Mouse (Mus musculus): ENCODE measurements around the gene Cbarp. TPM values are rescaled to one million over a fixed set of nuclear protein-coding genes. Genes with fewer than 3 reads are reported as not detected.

Cbarp gene
- polyA plus RNA-seq, 1 experiment from 2014 or later, result 66.9 TPM

GRCm38 (mm10) chr10:80160455-80161371 is 20.1 kb upstream of the Cbarp start:
- no peaks in the 10 kb centered on the region for H3K9me3 ChIP-seq
- no peaks in the 10 kb centered on the region for H3K27me3 ChIP-seq (replicated peaks)
- peak overlapping the region; percentile 78 for H3K4me2 ChIP-seq
- H3K36me3 ChIP-seq (replicated peaks), result peaks cover 18% of the 10 kb centered on the region
- peak overlapping the region; percentile 45 for H3K4me3 ChIP-seq
- WGBS, result 2% methylated on average over 33 of the region's 33 CpGs
- H3K9ac ChIP-seq, result peak overlapping the region; percentile 34; the same call in 1 of the 2 replicates
- peak overlapping the region; percentile 92 for H3K27ac ChIP-seq
- H3K4me1 ChIP-seq, result peaks cover 67% of the 10 kb centered on the region
- no peak for ATAC-seq (replicated peaks)

GRCm38 (mm10) chr10:80159561-80160454 is 19.2 kb upstream of the Cbarp start:
- WGBS, result under 1% methylated on average over 52 of the region's 55 CpGs
- Histone ChIP-seq H3K36me3 (replicated peaks) (peaks cover 27% of the 10 kb centered on the region), H3K4me2 (peak overlapping the region; percentile 78), H3K4me1 (peaks cover 65% of the 10 kb centered on the region), H3K9me3 (no peaks in the 10 kb centered on the region), H3K9ac (peak overlapping the region; percentile 43), H3K4me3 (peak overlapping the region; percentile 45), H3K27ac (peak overlapping the region; percentile 92), H3K27me3 (replicated peaks) (no peaks in the 10 kb centered on the region)
- ATAC-seq (replicated peaks), result peak; percentile 89

GRCm38 (mm10) chr10:80159021-80159560 is 18.5 kb upstream of the Cbarp start:
- peak overlapping the region; percentile 78 for H3K4me2 ChIP-seq
- peaks cover 34% of the 10 kb centered on the region for H3K36me3 ChIP-seq (replicated peaks)
- H3K9me3 ChIP-seq, result no peaks in the 10 kb centered on the region
- peak overlapping the region; percentile 43 for H3K9ac ChIP-seq
- peaks cover 65% of the 10 kb centered on the region for H3K4me1 ChIP-seq
- H3K27me3 ChIP-seq (replicated peaks), result no peaks in the 10 kb centered on the region
- peak overlapping the region; percentile 45 for H3K4me3 ChIP-seq
- H3K27ac ChIP-seq, result peak overlapping the region; percentile 92
- no peak; the same call in none of the 2 replicates for ATAC-seq (replicated peaks)
- 6% methylated on average over 12 of the region's 12 CpGs for WGBS

GRCm38 (mm10) chr10:80158307-80158986 is 17.8 kb upstream of the Cbarp start:
- no peak for ATAC-seq (replicated peaks)
- WGBS, result 12% methylated on average over 18 of the region's 18 CpGs
- peaks cover 67% of the 10 kb centered on the region for H3K4me1 ChIP-seq
- peak overlapping the region; percentile 78 for H3K4me2 ChIP-seq
- no peak overlapping the region for H3K4me3 ChIP-seq
- H3K9me3 ChIP-seq, result no peaks in the 10 kb centered on the region
- peak overlapping the region; percentile 5; the same call in 1 of the 2 replicates for H3K9ac ChIP-seq
- H3K27me3 ChIP-seq (replicated peaks), result no peaks in the 10 kb centered on the region
- H3K27ac ChIP-seq, result peak overlapping the region; percentile 92
- H3K36me3 ChIP-seq (replicated peaks), result peaks cover 40% of the 10 kb centered on the region

- H3K36me3 ChIP-seq (replicated peaks), result peaks cover 46% of the 10 kb centered on the region
Measured at GRCm38 (mm10) chr10:80157141-80157929, 16.7 kb upstream of the Cbarp start.

GRCm38 (mm10) chr10:80156752-80157053 is 16.1 kb upstream of the Cbarp start:
- no peaks in the 10 kb centered on the region for H3K27me3 ChIP-seq (replicated peaks)
- H3K36me3 ChIP-seq (replicated peaks), result peaks cover 46% of the 10 kb centered on the region
- H3K4me3 ChIP-seq, result no peak overlapping the region
- WGBS, result 49% methylated on average over 7 of the region's 7 CpGs
- ATAC-seq (replicated peaks), result no peak
- peak overlapping the region; percentile 53 for H3K27ac ChIP-seq
- no peak overlapping the region for H3K9ac ChIP-seq
- no peaks in the 10 kb centered on the region for H3K9me3 ChIP-seq
- H3K4me2 ChIP-seq, result no peak overlapping the region
- H3K4me1 ChIP-seq, result peaks cover 84% of the 10 kb centered on the region

More at GRCm38 (mm10) chr10:80157141-80157929, 16.7 kb upstream of the Cbarp start:
- H3K27ac ChIP-seq, result peak overlapping the region; percentile 53
- no peaks in the 10 kb centered on the region for H3K27me3 ChIP-seq (replicated peaks)
- WGBS, result 55% methylated on average over 15 of the region's 15 CpGs
- peaks cover 78% of the 10 kb centered on the region for H3K4me1 ChIP-seq
- H3K9ac ChIP-seq, result no peak overlapping the region
- H3K9me3 ChIP-seq, result no peaks in the 10 kb centered on the region
- no peak for ATAC-seq (replicated peaks)
- no peak overlapping the region for H3K4me2 ChIP-seq
- H3K4me3 ChIP-seq, result no peak overlapping the region

GRCm38 (mm10) chr10:80156002-80156751 is 15.5 kb upstream of the Cbarp start:
- peak overlapping the region; percentile 53 for H3K27ac ChIP-seq
- no peaks in the 10 kb centered on the region for H3K27me3 ChIP-seq (replicated peaks)
- no peak overlapping the region for H3K4me2 ChIP-seq
- ATAC-seq (replicated peaks), result no peak
- H3K9ac ChIP-seq, result no peak overlapping the region
- no peaks in the 10 kb centered on the region for H3K9me3 ChIP-seq
- H3K4me3 ChIP-seq, result no peak overlapping the region
- 83% methylated on average over 29 of the region's 29 CpGs for WGBS
- H3K36me3 ChIP-seq (replicated peaks), result peaks cover 46% of the 10 kb centered on the region
- H3K4me1 ChIP-seq, result peaks cover 79% of the 10 kb centered on the region

GRCm38 (mm10) chr10:80155277-80155676 is 14.6 kb upstream of the Cbarp start:
- no peaks in the 10 kb centered on the region for H3K9me3 ChIP-seq
- peaks cover 46% of the 10 kb centered on the region for H3K36me3 ChIP-seq (replicated peaks)
- no peak overlapping the region for H3K4me2 ChIP-seq
- no peaks in the 10 kb centered on the region for H3K27me3 ChIP-seq (replicated peaks)
- peaks cover 70% of the 10 kb centered on the region for H3K4me1 ChIP-seq
- WGBS, result 58% methylated on average over 1 of the region's 1 CpGs
- ATAC-seq (replicated peaks), result no peak
- peak overlapping the region; percentile 52 for H3K27ac ChIP-seq
- H3K9ac ChIP-seq, result no peak overlapping the region
- H3K4me3 ChIP-seq, result no peak overlapping the region

- H3K4me2 ChIP-seq, result no peak overlapping the region; the same call in 1 of the 2 replicates
Measured at GRCm38 (mm10) chr10:80154384-80154783, 13.7 kb upstream of the Cbarp start.

GRCm38 (mm10) chr10:80153713-80154112 is 13.1 kb upstream of the Cbarp start:
- Histone ChIP-seq H3K27me3 (replicated peaks) (no peaks in the 10 kb centered on the region), H3K4me2 (peak overlapping the region; percentile 67), H3K9ac (peak overlapping the region; percentile 99; the same call in 1 of the 2 replicates), H3K4me1 (peaks cover 59% of the 10 kb centered on the region), H3K4me3 (no peak overlapping the region), H3K9me3 (no peaks in the 10 kb centered on the region), H3K27ac (peak overlapping the region; percentile 100), H3K36me3 (replicated peaks) (peaks cover 46% of the 10 kb centered on the region)
- no peak for ATAC-seq (replicated peaks)
- 84% methylated on average over 19 of the region's 19 CpGs for WGBS

More at GRCm38 (mm10) chr10:80154384-80154783, 13.7 kb upstream of the Cbarp start:
- Histone ChIP-seq H3K27me3 (replicated peaks) (no peaks in the 10 kb centered on the region), H3K36me3 (replicated peaks) (peaks cover 46% of the 10 kb centered on the region), H3K27ac (peak overlapping the region; percentile 52; the same call in 1 of the 2 replicates), H3K4me3 (no peak overlapping the region), H3K4me1 (peaks cover 65% of the 10 kb centered on the region), H3K9ac (no peak overlapping the region), H3K9me3 (no peaks in the 10 kb centered on the region)
- no peak for ATAC-seq (replicated peaks)
- WGBS, result 77% methylated on average over 7 of the region's 7 CpGs

Measured in midbrain, embryonic 15.5 days (tissue).